Mouse (Mus musculus): ENCODE results near the gene Itga3.

- TF ChIP-seq POLR2A (IDR thresholded peaks at IDR 0.05; ENCODE audit: control insufficient read depth, extremely low read depth, insufficient read depth, low read length, poor library complexity) (no peak), CTCF (IDR thresholded peaks at IDR 0.05; ENCODE audit: borderline replicate concordance, control insufficient read depth, extremely low read depth, insufficient read depth, low read length, poor library complexity) (no peak)
Measured at GRCm38 (mm10) chr11:95088857-95089779, 12.5 kb upstream of the Itga3 start.

Measured in thymus, adult 2 months (tissue).